Mouse (Mus musculus): Measurements from ENCODE around the gene Olfr1231. TPM values are rescaled to one million over a fixed set of nuclear protein-coding genes. Genes with fewer than 3 reads are reported as not detected.

Gene Olfr1231
- polyA plus RNA-seq (2012; ENCODE audit: low replicate concordance): 0.39 TPM in 1 of 2 replicates, not detected in the other

DNA sequence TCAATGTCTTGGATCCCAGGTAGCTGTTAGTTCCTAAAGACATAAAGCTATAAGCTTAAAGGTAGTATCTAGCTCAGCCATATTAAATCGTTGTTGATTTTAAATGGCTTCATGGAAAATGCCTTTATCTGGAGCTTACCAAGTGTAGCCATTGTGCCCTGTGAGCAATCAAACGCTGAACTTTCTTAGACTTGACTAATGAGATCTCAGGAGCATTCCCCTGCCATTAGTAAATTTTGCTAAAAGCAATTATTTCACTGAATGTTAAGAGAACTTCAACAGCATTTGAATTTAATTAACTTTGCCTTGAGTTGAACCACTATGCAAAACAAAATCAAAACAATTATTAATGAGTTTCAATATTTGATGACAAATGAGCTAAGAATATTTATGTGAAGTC is at the start of gene Olfr1231:
Gene Olfr1231 (minus strand): TSS at position 101 of the 400 bp plus-strand sequence.

DNA sequence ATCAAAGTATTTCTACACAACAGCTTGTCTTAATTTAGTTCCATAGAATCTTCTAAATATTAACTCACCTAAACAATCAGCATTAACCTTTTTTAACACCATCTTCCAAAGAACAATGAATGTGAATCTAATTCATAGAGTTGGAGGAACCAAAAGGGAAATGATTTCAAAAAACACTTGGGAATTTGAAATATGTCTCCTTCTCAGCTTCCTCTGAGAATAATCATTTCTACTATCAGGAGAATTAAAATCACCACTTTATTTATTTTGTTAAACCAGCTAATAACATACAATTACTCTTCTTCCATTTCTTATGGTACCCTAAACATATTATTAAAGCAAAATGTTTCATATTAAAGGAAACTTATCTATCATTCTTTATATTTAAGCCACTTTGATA is 35.4 kb upstream of the Olfr1231 start, which contains the start of gene Olfr1233:
Gene Olfr1233 (minus strand): TSS at position 101 of the 400 bp plus-strand sequence.

DNA sequence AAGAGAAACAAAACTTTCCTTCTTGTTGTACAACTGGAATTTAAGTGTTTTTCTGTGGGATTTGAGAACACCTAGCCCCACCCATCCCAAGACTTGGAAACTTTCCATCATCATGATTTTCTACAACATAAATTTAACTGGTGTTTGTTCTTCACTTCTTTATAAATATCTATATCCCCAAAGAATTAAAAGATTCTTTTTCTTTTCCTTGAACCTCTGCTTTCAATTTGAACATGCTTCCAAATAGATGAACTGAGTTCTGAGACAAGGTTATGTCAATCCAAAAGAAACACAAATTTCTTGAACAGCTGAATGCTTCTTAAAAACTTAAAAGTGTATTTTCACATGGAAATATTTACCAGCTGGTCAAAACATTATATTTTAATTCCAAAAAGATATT is 22.7 kb upstream of the Olfr1231 start, which contains the start of gene Olfr1232:
Gene Olfr1232 (minus strand): TSS at position 101 of the 400 bp plus-strand sequence.

DNA sequence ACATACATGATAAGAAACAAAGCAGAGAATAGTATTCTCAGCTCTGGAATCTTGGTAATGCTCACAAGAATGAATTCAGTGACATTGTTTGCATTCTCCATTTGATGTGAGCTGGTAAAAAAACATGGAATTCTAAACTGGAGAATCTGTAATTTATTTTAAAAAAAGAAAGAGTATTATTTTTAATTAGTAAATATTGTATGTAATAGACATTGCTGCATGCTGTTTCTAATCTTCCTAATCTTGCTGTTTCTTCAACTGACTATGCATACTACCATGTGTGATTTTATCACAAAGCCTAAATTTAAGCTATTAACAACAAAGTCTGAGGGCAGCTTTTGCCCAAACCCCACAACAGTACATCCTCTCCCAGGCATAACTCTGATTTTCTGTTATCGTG is 9.7 kb downstream of the Olfr1231 start, which contains the start of gene Olfr1230:
Gene Olfr1230 (minus strand): TSS at position 101 of the 400 bp plus-strand sequence.

DNA sequence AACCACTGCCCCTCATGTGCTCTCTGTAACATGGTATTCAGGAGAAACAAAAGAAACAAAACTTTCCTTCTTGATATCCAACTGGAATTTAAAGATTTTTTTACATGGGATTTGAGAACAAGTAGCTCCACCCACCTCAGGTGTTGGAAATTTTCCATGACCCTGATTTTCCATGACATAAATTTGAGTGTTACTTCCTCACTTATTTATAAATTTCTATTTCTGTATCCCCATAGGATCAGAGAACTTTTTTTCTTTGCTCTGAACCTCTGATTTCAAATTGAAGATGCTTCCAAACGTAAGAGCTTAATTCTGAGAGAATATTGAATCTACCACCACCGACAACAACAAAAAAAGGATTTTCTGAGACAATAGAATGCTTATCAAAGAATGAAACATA is 19.0 kb downstream of the Olfr1231 start, which contains the start of gene Olfr1229:
Gene Olfr1229 (minus strand): TSS at position 101 of the 400 bp plus-strand sequence.

DNA sequence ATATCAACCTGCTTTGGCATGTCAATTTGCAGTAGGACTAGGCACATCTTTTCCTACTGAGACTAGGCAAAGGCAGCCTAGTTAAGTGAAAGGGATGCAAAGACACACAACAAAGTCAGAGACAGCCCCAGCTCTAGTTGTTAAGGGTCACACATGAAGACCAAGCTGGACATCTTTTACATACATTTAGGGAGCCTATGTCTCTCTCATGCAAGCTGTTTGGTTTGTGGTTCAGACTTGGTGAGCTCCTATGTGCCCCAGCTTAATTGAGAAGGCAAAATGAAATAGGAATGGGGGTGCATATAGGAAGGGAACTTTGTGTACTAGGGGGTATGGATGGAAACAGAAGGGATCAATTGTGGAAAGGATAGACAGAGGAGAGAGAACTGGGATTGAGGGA is 52.9 kb downstream of the Olfr1231 start, which contains the start of gene Olfr1228:
Gene Olfr1228 (minus strand): TSS at position 101 of the 400 bp plus-strand sequence.

Other genes with a start within 250 kb of the Olfr1231 start
- not detected in 2 replicates for gene Olfr1218, start 245.9 kb downstream of the Olfr1231 start, polyA plus RNA-seq (2012; ENCODE audit: low replicate concordance)
- gene Olfr1219, start 223.6 kb downstream of the Olfr1231 start, polyA plus RNA-seq (2012; ENCODE audit: low replicate concordance): not detected in 2 replicates
- not detected in 2 replicates for gene Olfr1220, start 200.2 kb downstream of the Olfr1231 start, polyA plus RNA-seq (2012; ENCODE audit: low replicate concordance)
- gene Olfr1221, start 189.8 kb downstream of the Olfr1231 start, polyA plus RNA-seq (2012; ENCODE audit: low replicate concordance): not detected in 2 replicates
- gene Olfr1222, start 174.0 kb downstream of the Olfr1231 start, polyA plus RNA-seq (2012; ENCODE audit: low replicate concordance): not detected in 2 replicates
- gene Olfr1223, start 155.5 kb downstream of the Olfr1231 start, polyA plus RNA-seq (2012; ENCODE audit: low replicate concordance): not detected in 2 replicates
- 0.26 TPM in 1 of 2 replicates, not detected in the other for gene Olfr1224-ps1, start 143.0 kb downstream of the Olfr1231 start, polyA plus RNA-seq (2012; ENCODE audit: low replicate concordance)
- not detected in 2 replicates for gene Olfr1225, start 132.4 kb downstream of the Olfr1231 start, polyA plus RNA-seq (2012; ENCODE audit: low replicate concordance)
- gene Olfr1226, start 107.0 kb downstream of the Olfr1231 start, polyA plus RNA-seq (2012; ENCODE audit: low replicate concordance): not detected in 2 replicates
- not detected in 2 replicates for gene Olfr1228, start 53.0 kb downstream of the Olfr1231 start, polyA plus RNA-seq (2012; ENCODE audit: low replicate concordance)
- not detected in 2 replicates for gene Olfr1229, start 19.1 kb downstream of the Olfr1231 start, polyA plus RNA-seq (2012; ENCODE audit: low replicate concordance)
- gene Olfr1230, start 9.8 kb downstream of the Olfr1231 start, polyA plus RNA-seq (2012; ENCODE audit: low replicate concordance): not detected in 2 replicates
- gene Olfr1232, start 22.6 kb upstream of the Olfr1231 start, polyA plus RNA-seq (2012; ENCODE audit: low replicate concordance): not detected in 2 replicates
- gene Olfr1233, start 35.3 kb upstream of the Olfr1231 start, polyA plus RNA-seq (2012; ENCODE audit: low replicate concordance): not detected in 2 replicates
- not detected in 2 replicates for gene Olfr1234, start 57.8 kb upstream of the Olfr1231 start, polyA plus RNA-seq (2012; ENCODE audit: low replicate concordance)
- gene Olfr1238, start 102.6 kb upstream of the Olfr1231 start, polyA plus RNA-seq (2012; ENCODE audit: low replicate concordance): not detected in 2 replicates
- not detected in 2 replicates for gene Olfr1239, start 113.3 kb upstream of the Olfr1231 start, polyA plus RNA-seq (2012; ENCODE audit: low replicate concordance)
- gene Olfr1240, start 135.9 kb upstream of the Olfr1231 start, polyA plus RNA-seq (2012; ENCODE audit: low replicate concordance): not detected in 2 replicates
- not detected in 2 replicates for gene Olfr1241, start 180.1 kb upstream of the Olfr1231 start, polyA plus RNA-seq (2012; ENCODE audit: low replicate concordance)
- gene Olfr1242, start 191.3 kb upstream of the Olfr1231 start, polyA plus RNA-seq (2012; ENCODE audit: low replicate concordance): not detected in 2 replicates
- gene Olfr1243, start 224.4 kb upstream of the Olfr1231 start, polyA plus RNA-seq (2012; ENCODE audit: low replicate concordance): not detected in 2 replicates

All from leukemia stem cell, adult 10-12 weeks (primary cell).